Mouse (Mus musculus): Measurements from ENCODE around the gene Amigo2. TPM values are rescaled to one million over a fixed set of nuclear protein-coding genes. Genes with fewer than 3 reads are reported as not detected.

Amigo2 gene
- polyA plus RNA-seq, 1 experiment from 2014 or later = 4.9 TPM

DNA sequence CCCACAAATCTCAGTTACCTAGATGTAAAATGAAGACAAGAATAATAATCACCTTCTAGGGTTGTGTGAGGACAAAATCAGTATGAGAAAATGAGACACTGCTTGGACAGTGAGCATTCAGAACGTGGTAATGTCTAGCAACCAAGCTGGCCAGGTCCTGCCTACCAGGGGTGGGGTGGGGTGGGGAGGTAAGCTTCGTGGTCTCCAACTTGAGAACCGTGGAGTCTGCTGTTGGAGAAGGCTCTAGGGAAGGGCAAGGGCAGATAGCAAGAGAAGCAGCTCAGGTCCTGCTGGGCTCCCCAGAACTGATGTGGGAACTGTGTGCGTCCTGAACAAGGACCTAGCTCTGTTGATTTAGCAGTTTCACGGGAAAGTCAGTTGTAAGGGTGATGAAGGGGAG is 37.1 kb upstream of the Amigo2 start:
- DNase-seq (ENCODE audit: low spot score) (no peak), ATAC-seq (ENCODE audit: insufficient read depth, low FRiP score, low TSS enrichment) (no peak)
- H3K4me2 ChIP-seq (ENCODE audit: low read depth) = no peak overlapping the region
- no peaks in the 10 kb centered on the region for H3K4me1 ChIP-seq (ENCODE audit: control insufficient read depth, insufficient read depth, low read length)
- no peak overlapping the region for H3K4me3 ChIP-seq (ENCODE audit: low read depth, low read length)
- no peaks in the 10 kb centered on the region for H3K9me3 ChIP-seq (ENCODE audit: control insufficient read depth, low read length)
- 82% methylated on average over 5 of the region's 5 CpGs for WGBS
- no peak overlapping the region for H3K9ac ChIP-seq (ENCODE audit: low read length)
- no peaks in the 10 kb centered on the region for H3K36me3 ChIP-seq (ENCODE audit: control insufficient read depth, insufficient read depth, low read length)
- no peaks in the 10 kb centered on the region for H3K27me3 ChIP-seq (ENCODE audit: control insufficient read depth, insufficient read depth, low read length)
- H3K27ac ChIP-seq (ENCODE audit: low read depth, low read length) = no peak overlapping the region

DNA sequence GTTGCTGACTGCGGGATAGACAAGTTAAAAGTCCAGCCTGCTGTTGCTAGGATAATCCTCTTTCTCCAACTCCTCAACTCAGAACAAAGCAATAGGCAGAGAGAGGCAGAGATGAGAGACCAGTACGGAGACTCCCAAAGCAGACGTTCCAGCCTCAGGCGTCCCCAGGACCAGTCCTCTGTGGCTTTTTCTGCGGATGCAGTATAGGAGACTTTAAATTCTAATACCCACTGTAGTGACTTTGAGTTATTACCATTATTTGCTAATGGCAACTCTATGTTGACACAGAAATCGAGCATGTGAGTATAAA is 35.4 kb upstream of the Amigo2 start:
- Histone ChIP-seq H3K4me2 (ENCODE audit: low read depth) (no peak overlapping the region), H3K9ac (ENCODE audit: low read length) (no peak overlapping the region), H3K36me3 (ENCODE audit: control insufficient read depth, insufficient read depth, low read length) (no peaks in the 10 kb centered on the region), H3K9me3 (ENCODE audit: control insufficient read depth, low read length) (no peaks in the 10 kb centered on the region), H3K4me1 (ENCODE audit: control insufficient read depth, insufficient read depth, low read length) (no peaks in the 10 kb centered on the region), H3K4me3 (ENCODE audit: low read depth, low read length) (no peak overlapping the region), H3K27ac (ENCODE audit: low read depth, low read length) (no peak overlapping the region), H3K27me3 (ENCODE audit: control insufficient read depth, insufficient read depth, low read length) (no peaks in the 10 kb centered on the region)
- DNase-seq (ENCODE audit: low spot score) = no peak
- WGBS = 83% methylated on average over 6 of the region's 6 CpGs
- ATAC-seq (ENCODE audit: insufficient read depth, low FRiP score, low TSS enrichment) = no peak

DNA sequence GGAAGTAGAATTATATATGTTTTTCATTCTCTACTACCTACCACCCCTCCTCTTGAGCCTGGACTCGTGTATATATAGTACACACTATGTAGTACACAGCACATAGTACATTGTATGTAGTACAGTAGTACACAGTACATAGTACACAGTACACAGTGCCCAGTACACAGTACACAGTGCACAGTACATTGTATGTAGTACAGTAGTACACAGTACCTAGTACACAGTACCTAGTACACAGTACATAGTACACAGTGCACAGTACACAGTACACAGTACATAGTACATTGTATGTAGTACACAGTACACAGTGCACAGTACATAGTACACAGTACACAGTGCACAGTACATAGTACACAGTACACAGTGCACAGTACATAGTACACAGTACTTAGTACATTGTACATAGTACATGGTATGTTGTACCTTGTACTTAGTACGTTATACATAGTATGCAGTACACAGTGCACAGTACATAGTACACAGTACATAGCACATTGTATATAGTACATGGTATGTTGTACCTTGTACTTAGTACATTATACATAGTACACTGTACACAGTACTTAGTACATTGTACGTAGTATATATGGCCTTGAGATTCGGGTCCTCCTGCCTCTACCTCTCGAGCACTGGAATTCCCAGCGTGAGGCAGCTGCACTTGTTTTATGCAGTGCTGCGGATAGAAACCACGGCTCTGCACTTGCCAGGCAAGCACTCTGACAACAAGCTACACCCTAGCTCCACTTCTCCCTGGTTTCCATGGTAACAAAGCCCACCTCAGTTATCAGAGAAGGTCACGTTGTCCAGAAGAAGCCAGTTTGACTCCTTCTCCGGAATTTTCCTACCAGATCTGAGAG is 34.9 kb upstream of the Amigo2 start:
- Histone ChIP-seq H3K9ac (ENCODE audit: low read length) (no peak overlapping the region), H3K4me1 (ENCODE audit: control insufficient read depth, insufficient read depth, low read length) (no peaks in the 10 kb centered on the region), H3K4me2 (ENCODE audit: low read depth) (no peak overlapping the region), H3K27ac (ENCODE audit: low read depth, low read length) (no peak overlapping the region), H3K36me3 (ENCODE audit: control insufficient read depth, insufficient read depth, low read length) (no peaks in the 10 kb centered on the region), H3K4me3 (ENCODE audit: low read depth, low read length) (no peak overlapping the region), H3K27me3 (ENCODE audit: control insufficient read depth, insufficient read depth, low read length) (no peaks in the 10 kb centered on the region), H3K9me3 (ENCODE audit: control insufficient read depth, low read length) (no peaks in the 10 kb centered on the region)
- no peak for ATAC-seq (ENCODE audit: insufficient read depth, low FRiP score, low TSS enrichment)
- 87% methylated on average over 10 of the region's 10 CpGs for WGBS
- DNase-seq (ENCODE audit: low spot score) = no peak

DNA sequence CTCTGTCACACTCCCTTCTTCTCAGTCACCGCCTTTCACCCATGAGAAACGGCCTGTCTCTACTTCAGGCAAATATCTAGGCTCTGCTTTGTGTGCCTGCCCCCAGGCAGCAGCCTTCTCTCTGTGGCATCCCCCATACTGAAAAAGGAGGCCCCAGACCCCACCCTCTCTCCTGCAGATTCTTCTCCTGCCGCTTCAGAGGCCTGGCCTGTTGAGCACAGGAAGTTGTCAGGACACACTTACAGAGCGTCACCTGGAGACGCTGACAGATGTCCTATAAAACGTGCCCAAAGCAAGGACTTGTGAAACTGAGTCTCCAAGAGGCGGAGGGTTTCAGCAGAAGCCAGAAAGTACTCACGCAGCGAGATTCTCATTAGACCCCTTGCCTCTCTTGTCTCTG is 33.7 kb upstream of the Amigo2 start:
- WGBS = 62% methylated on average over 9 of the region's 9 CpGs
- no peak overlapping the region for H3K27ac ChIP-seq (ENCODE audit: low read depth, low read length)
- no peaks in the 10 kb centered on the region for H3K9me3 ChIP-seq (ENCODE audit: control insufficient read depth, low read length)

DNA sequence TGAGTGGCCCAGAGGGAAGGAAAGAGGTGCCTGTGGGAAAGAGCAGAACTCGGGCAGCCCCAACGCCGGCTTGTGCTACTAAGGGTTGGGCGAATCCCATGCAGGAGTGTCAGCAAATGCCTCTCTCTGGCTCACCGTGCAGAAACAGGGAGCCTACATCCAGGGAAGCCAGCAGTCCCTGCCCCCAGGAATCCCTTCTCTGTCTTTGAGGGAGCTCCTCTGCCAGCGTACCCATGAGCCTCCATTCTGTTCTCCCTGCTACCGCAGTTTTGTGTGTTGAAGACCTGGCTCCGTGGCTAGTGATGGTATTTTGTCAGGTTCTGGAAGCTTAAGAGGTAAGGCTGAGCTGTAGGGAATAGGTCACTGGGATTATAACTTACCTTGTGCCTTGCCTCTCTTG is 33.0 kb upstream of the Amigo2 start:
- ATAC-seq (ENCODE audit: insufficient read depth, low FRiP score, low TSS enrichment) = no peak
- Histone ChIP-seq H3K4me2 (ENCODE audit: low read depth) (no peak overlapping the region), H3K27me3 (ENCODE audit: control insufficient read depth, insufficient read depth, low read length) (no peaks in the 10 kb centered on the region), H3K4me1 (ENCODE audit: control insufficient read depth, insufficient read depth, low read length) (no peaks in the 10 kb centered on the region), H3K27ac (ENCODE audit: low read depth, low read length) (no peak overlapping the region), H3K36me3 (ENCODE audit: control insufficient read depth, insufficient read depth, low read length) (no peaks in the 10 kb centered on the region), H3K4me3 (ENCODE audit: low read depth, low read length) (no peak overlapping the region), H3K9ac (ENCODE audit: low read length) (no peak overlapping the region), H3K9me3 (ENCODE audit: control insufficient read depth, low read length) (no peaks in the 10 kb centered on the region)
- DNase-seq (ENCODE audit: low spot score) = no peak
- 92% methylated on average over 8 of the region's 8 CpGs for WGBS

More for the DNA sequence above, 33.7 kb upstream of the Amigo2 start:
- ATAC-seq (ENCODE audit: insufficient read depth, low FRiP score, low TSS enrichment) = no peak
- no peaks in the 10 kb centered on the region for H3K36me3 ChIP-seq (ENCODE audit: control insufficient read depth, insufficient read depth, low read length)
- DNase-seq (ENCODE audit: low spot score) = no peak
- H3K4me1 ChIP-seq (ENCODE audit: control insufficient read depth, insufficient read depth, low read length) = no peaks in the 10 kb centered on the region
- H3K4me3 ChIP-seq (ENCODE audit: low read depth, low read length) = no peak overlapping the region
- no peak overlapping the region for H3K9ac ChIP-seq (ENCODE audit: low read length)
- no peaks in the 10 kb centered on the region for H3K27me3 ChIP-seq (ENCODE audit: control insufficient read depth, insufficient read depth, low read length)
- no peak overlapping the region for H3K4me2 ChIP-seq (ENCODE audit: low read depth)

DNA sequence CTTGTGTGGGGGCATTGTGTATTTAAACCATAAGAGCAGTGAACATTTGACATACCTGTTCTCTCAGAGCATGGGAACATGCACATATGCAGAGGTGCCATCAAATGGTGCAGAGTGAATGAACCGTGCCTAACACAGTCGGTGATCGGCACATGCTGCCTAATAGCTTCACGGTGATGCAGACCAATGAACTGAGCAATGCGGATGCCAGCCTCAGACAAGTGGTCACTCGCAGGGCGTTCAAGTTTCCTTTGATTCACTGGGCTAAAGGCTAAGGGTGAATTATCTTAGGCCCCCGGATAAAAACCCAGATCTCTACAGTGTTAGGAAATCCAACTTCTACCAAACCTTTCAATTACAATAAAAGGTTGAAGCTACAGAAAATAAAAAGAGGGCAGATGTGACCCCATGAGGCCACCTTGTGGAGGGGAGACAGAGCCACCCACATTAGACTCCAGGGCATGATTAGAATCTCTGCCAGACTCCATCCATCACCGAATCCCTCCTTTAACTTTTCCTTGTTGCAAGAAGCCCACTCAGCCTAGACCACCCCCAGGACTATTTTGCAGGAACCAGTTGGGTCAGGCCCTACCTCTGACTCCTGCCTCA is 31.4 kb upstream of the Amigo2 start:
- H3K9me3 ChIP-seq (ENCODE audit: control insufficient read depth, low read length) = no peaks in the 10 kb centered on the region
- no peaks in the 10 kb centered on the region for H3K4me1 ChIP-seq (ENCODE audit: control insufficient read depth, insufficient read depth, low read length)
- WGBS = 81% methylated on average over 9 of the region's 9 CpGs
- H3K9ac ChIP-seq (ENCODE audit: low read length) = no peak overlapping the region
- H3K27me3 ChIP-seq (ENCODE audit: control insufficient read depth, insufficient read depth, low read length) = no peaks in the 10 kb centered on the region
- H3K4me2 ChIP-seq (ENCODE audit: low read depth) = no peak overlapping the region
- no peak for DNase-seq (ENCODE audit: low spot score)
- ATAC-seq (ENCODE audit: insufficient read depth, low FRiP score, low TSS enrichment) = no peak
- H3K27ac ChIP-seq (ENCODE audit: low read depth, low read length) = no peak overlapping the region
- H3K36me3 ChIP-seq (ENCODE audit: control insufficient read depth, insufficient read depth, low read length) = no peaks in the 10 kb centered on the region
- H3K4me3 ChIP-seq (ENCODE audit: low read depth, low read length) = no peak overlapping the region

DNA sequence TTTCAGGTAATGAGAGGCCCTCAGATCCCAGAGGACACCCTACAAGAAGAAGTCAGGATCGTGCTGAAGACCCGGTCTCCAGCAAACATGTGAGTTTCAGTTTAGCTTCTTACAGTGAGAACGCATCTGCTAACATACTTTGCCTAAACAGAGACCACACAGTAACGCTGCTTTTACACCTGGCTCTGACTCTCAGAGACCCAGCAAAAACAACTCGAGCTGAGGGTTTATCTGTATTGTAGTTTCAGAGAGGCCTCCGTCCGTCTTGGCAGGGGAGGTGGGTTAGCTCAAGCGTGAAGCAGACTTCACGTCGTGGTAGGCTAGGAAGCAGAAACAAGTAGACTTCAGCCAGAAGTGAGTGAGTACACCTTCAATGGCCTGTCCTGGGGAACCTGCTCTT is 30.2 kb upstream of the Amigo2 start:
- no peaks in the 10 kb centered on the region for H3K4me1 ChIP-seq (ENCODE audit: control insufficient read depth, insufficient read depth, low read length)
- no peak overlapping the region for H3K4me2 ChIP-seq (ENCODE audit: low read depth)
- no peaks in the 10 kb centered on the region for H3K27me3 ChIP-seq (ENCODE audit: control insufficient read depth, insufficient read depth, low read length)
- 65% methylated on average over 10 of the region's 10 CpGs for WGBS
- no peaks in the 10 kb centered on the region for H3K9me3 ChIP-seq (ENCODE audit: control insufficient read depth, low read length)
- no peak overlapping the region for H3K9ac ChIP-seq (ENCODE audit: low read length)
- H3K36me3 ChIP-seq (ENCODE audit: control insufficient read depth, insufficient read depth, low read length) = no peaks in the 10 kb centered on the region
- H3K4me3 ChIP-seq (ENCODE audit: low read depth, low read length) = no peak overlapping the region
- DNase-seq (ENCODE audit: low spot score) = no peak
- H3K27ac ChIP-seq (ENCODE audit: low read depth, low read length) = no peak overlapping the region
- no peak for ATAC-seq (ENCODE audit: insufficient read depth, low FRiP score, low TSS enrichment)

DNA sequence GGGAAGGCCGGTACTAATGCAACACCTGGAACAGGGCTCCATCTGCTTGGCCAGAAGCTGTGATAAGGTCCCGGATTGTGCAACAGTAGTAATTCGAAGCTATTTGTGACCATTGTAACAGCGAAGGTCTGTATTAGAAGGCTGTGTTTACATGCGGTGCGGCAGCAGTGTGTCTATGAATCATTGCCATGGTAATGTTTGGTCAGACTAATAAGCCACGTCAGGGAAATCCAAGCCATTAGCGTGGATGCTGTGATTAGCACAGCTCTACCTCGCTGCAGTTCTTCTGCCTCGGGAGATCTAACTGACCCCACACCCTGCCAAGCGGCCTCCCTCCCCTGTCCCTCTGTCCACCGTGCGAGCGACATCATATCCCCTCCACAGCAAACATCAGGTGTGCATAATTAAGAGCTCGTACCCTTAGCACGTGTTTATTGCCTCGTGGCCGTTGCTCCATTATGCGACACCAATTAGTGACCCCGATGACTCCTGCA is 29.6 kb upstream of the Amigo2 start:
- Histone ChIP-seq H3K4me3 (ENCODE audit: low read depth, low read length) (no peak overlapping the region), H3K4me2 (ENCODE audit: low read depth) (no peak overlapping the region), H3K36me3 (ENCODE audit: control insufficient read depth, insufficient read depth, low read length) (no peaks in the 10 kb centered on the region), H3K27ac (ENCODE audit: low read depth, low read length) (no peak overlapping the region), H3K9ac (ENCODE audit: low read length) (no peak overlapping the region), H3K9me3 (ENCODE audit: control insufficient read depth, low read length) (no peaks in the 10 kb centered on the region), H3K27me3 (ENCODE audit: control insufficient read depth, insufficient read depth, low read length) (no peaks in the 10 kb centered on the region), H3K4me1 (ENCODE audit: control insufficient read depth, insufficient read depth, low read length) (no peaks in the 10 kb centered on the region)
- WGBS = 56% methylated on average over 20 of the region's 20 CpGs
- ATAC-seq (ENCODE audit: insufficient read depth, low FRiP score, low TSS enrichment) (no peak), DNase-seq (ENCODE audit: low spot score) (no peak)

All from neural tube, embryonic 11.5 days (tissue).